Mouse (Mus musculus) neural tube, embryonic 15.5 days (tissue): ENCODE measurements at regions not wholly inside any gene's neighbourhood (a gene's known extent, or its start where the extent isn't known, plus 50 kb on each side); places are given as distances from the start of the nearest gene placed in this dataset.
A peak's percentile ranks its signal among the peaks of the same experiment; 100 is the strongest.
"Not testable (repeated sequence)": the region's sequence is repeated elsewhere in the genome, so short reads cannot be mapped to it uniquely, and the experiment has no call there.

Source experiments
- ATAC-seq: fragments of 200-750 bp; cut with Nextera tagmentation; 2 replicates; pipeline ENCODE4 v1.8.0; 2017; ENCODE audit warnings: mild to moderate bottlenecking, moderate TSS enrichment, moderate library complexity; ENCODE audit not compliant: low FRiP score
- H3K27ac ChIP-seq: fragments of 300-500 bp; sonication (generic); replicated peaks from 2 replicates; pipeline ENCODE4 v1.5.1; 2015; ENCODE audit warnings: mild to moderate bottlenecking, inconsistent platforms
- H3K27me3 ChIP-seq: fragments of 300-500 bp; sonication (generic); replicated peaks from 2 replicates; pipeline ENCODE4 v1.6.1; 2015; ENCODE audit warnings: inconsistent platforms
- H3K36me3 ChIP-seq: fragments of 300-500 bp; sonication (generic); 2 replicates; pipeline ENCODE4 v1.6.1; 2015; ENCODE audit warnings: inconsistent platforms
- H3K4me1 ChIP-seq: fragments of 300-500 bp; sonication (generic); 2 replicates; pipeline ENCODE4 v1.6.1; 2015; ENCODE audit warnings: inconsistent platforms
- H3K4me2 ChIP-seq: fragments of 300-500 bp; sonication (generic); 2 replicates; pipeline ENCODE4 v1.6.1; 2015; ENCODE audit warnings: inconsistent platforms, mild to moderate bottlenecking, moderate library complexity
- H3K4me3 ChIP-seq: fragments of 300-500 bp; sonication (generic); replicated peaks from 2 replicates; pipeline ENCODE4 v1.5.1; 2015; ENCODE audit warnings: mild to moderate bottlenecking, inconsistent platforms
- H3K9ac ChIP-seq: fragments of 300-500 bp; sonication (generic); replicated peaks from 2 replicates; pipeline ENCODE4 v1.6.1; 2015; ENCODE audit warnings: mild to moderate bottlenecking, inconsistent platforms
- H3K9me3 ChIP-seq: fragments of 300-500 bp; sonication (generic); replicated peaks from 2 replicates; pipeline ENCODE4 v1.6.1; 2016; ENCODE audit warnings: inconsistent platforms
- WGBS: fragments of 180-500 bp; shearing (Covaris S2); methylation state at CpG from one replicate; pipeline ENCODE4 v1.1.7; 2015; ENCODE audit warnings: mixed read lengths; 5-methylcytosine and 5-hydroxymethylcytosine counted together

- Histone ChIP-seq H3K4me2 (no peak overlapping the region), H3K27me3 (no peaks in the 10 kb centered on the region), H3K27ac (no peak overlapping the region), H3K4me1 (no peaks in the 10 kb centered on the region), H3K4me3 (no peak overlapping the region), H3K9me3 (no peaks in the 10 kb centered on the region), H3K36me3 (no peaks in the 10 kb centered on the region), H3K9ac (no peak overlapping the region)
- ATAC-seq: no peak
- 64% methylated on average over 4 of the region's 4 CpGs for WGBS
These were observed 96.1 kb upstream of the Hdgfl1 start for GRCm38 (mm10) chr13:26865930-26866555.

- H3K4me1 ChIP-seq: no peaks in the 10 kb centered on the region
- H3K4me2 ChIP-seq: no peak overlapping the region
- no peaks in the 10 kb centered on the region for H3K9me3 ChIP-seq
- ATAC-seq: no peak
- no peak overlapping the region for H3K27ac ChIP-seq
- H3K27me3 ChIP-seq: no peaks in the 10 kb centered on the region
- H3K4me3 ChIP-seq: no peak overlapping the region
- H3K9ac ChIP-seq: no peak overlapping the region
- no peaks in the 10 kb centered on the region for H3K36me3 ChIP-seq
- WGBS: 83% methylated on average over 3 of the region's 3 CpGs
These were observed 97.8 kb upstream of the Hdgfl1 start for GRCm38 (mm10) chr13:26867794-26868193.

- no peaks in the 10 kb centered on the region for H3K9me3 ChIP-seq
- no peak overlapping the region for H3K9ac ChIP-seq
- H3K4me3 ChIP-seq: no peak overlapping the region
- H3K36me3 ChIP-seq: no peaks in the 10 kb centered on the region
- ATAC-seq: no peak
- H3K4me2 ChIP-seq: no peak overlapping the region
- WGBS: 83% methylated on average over 7 of the region's 7 CpGs
- H3K4me1 ChIP-seq: no peaks in the 10 kb centered on the region
- H3K27ac ChIP-seq: no peak overlapping the region
- H3K27me3 ChIP-seq: no peaks in the 10 kb centered on the region
These were observed 140.9 kb upstream of the Prl start for GRCm38 (mm10) chr13:26916477-26916876.

GRCm38 (mm10) chr13:26932695-26933438 lies 124.5 kb upstream of the Prl start:
- H3K4me3 ChIP-seq: no peak overlapping the region
- H3K4me2 ChIP-seq: no peak overlapping the region
- no peaks in the 10 kb centered on the region for H3K9me3 ChIP-seq
- H3K27ac ChIP-seq: peak overlapping the region; percentile 60
- H3K27me3 ChIP-seq: no peaks in the 10 kb centered on the region
- H3K9ac ChIP-seq: no peak overlapping the region
- ATAC-seq: peak; percentile 81
- H3K36me3 ChIP-seq: no peaks in the 10 kb centered on the region
- WGBS: 12% methylated on average over 4 of the region's 4 CpGs
- peaks cover 7% of the 10 kb centered on the region for H3K4me1 ChIP-seq

- H3K4me1 ChIP-seq: peaks cover 7% of the 10 kb centered on the region
- no peaks in the 10 kb centered on the region for H3K27me3 ChIP-seq
- 28% methylated on average over 5 of the region's 5 CpGs for WGBS
- no peaks in the 10 kb centered on the region for H3K9me3 ChIP-seq
- no peak for ATAC-seq
- H3K4me2 ChIP-seq: no peak overlapping the region
- no peak overlapping the region for H3K9ac ChIP-seq
- H3K36me3 ChIP-seq: no peaks in the 10 kb centered on the region
- H3K4me3 ChIP-seq: no peak overlapping the region
- H3K27ac ChIP-seq: no peak overlapping the region
These were observed 123.5 kb upstream of the Prl start for GRCm38 (mm10) chr13:26933838-26934237.

DNA sequence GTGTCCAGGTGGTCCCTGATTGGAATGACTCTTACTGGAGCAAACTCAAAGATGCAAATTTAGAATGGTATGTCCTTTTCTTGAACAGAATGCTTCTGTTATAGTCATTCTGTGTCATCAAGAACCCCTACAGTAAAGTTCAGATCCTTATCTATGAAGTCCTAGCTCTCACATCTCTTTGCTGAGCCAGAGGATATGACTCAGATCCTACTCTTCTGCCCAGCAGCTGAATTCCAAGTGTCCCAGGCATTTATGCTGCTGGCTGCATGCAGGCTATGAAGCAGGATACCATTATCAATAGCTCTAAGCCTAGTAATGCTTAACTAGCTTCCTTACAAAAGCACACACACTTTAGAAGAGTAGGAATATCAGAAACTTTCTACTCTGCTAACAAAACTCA lies 116.9 kb upstream of the Prl start:
- no peak overlapping the region for H3K9ac ChIP-seq
- ATAC-seq: no peak
- H3K27me3 ChIP-seq: no peaks in the 10 kb centered on the region
- no peaks in the 10 kb centered on the region for H3K4me1 ChIP-seq
- H3K27ac ChIP-seq: no peak overlapping the region
- no peak overlapping the region for H3K4me3 ChIP-seq
- no peak overlapping the region for H3K4me2 ChIP-seq
- no peaks in the 10 kb centered on the region for H3K36me3 ChIP-seq
- no peaks in the 10 kb centered on the region for H3K9me3 ChIP-seq

GRCm38 (mm10) chr13:26944487-26944886 lies 112.9 kb upstream of the Prl start:
- no peak for ATAC-seq
- H3K9ac ChIP-seq: no peak overlapping the region
- no peaks in the 10 kb centered on the region for H3K36me3 ChIP-seq
- no peak overlapping the region for H3K4me3 ChIP-seq
- WGBS: 76% methylated on average over 3 of the region's 3 CpGs
- no peak overlapping the region for H3K27ac ChIP-seq
- no peaks in the 10 kb centered on the region for H3K9me3 ChIP-seq
- H3K4me1 ChIP-seq: no peaks in the 10 kb centered on the region
- no peak overlapping the region for H3K4me2 ChIP-seq
- no peaks in the 10 kb centered on the region for H3K27me3 ChIP-seq

GRCm38 (mm10) chr13:26951461-26951860 lies 105.9 kb upstream of the Prl start:
- H3K4me3 ChIP-seq: no peak overlapping the region
- WGBS: 97% methylated on average over 2 of the region's 2 CpGs
- no peaks in the 10 kb centered on the region for H3K9me3 ChIP-seq
- no peak overlapping the region for H3K9ac ChIP-seq
- no peaks in the 10 kb centered on the region for H3K36me3 ChIP-seq
- no peaks in the 10 kb centered on the region for H3K4me1 ChIP-seq
- ATAC-seq: no peak
- H3K4me2 ChIP-seq: no peak overlapping the region
- H3K27ac ChIP-seq: no peak overlapping the region
- H3K27me3 ChIP-seq: no peaks in the 10 kb centered on the region

- Histone ChIP-seq H3K36me3 (no peaks in the 10 kb centered on the region), H3K9ac (no peak overlapping the region), H3K4me3 (no peak overlapping the region), H3K4me1 (no peaks in the 10 kb centered on the region), H3K9me3 (no peaks in the 10 kb centered on the region), H3K27ac (no peak overlapping the region), H3K4me2 (no peak overlapping the region), H3K27me3 (no peaks in the 10 kb centered on the region)
- no peak for ATAC-seq
- 86% methylated on average over 2 of the region's 2 CpGs for WGBS
These were observed 103.5 kb upstream of the Prl start for GRCm38 (mm10) chr13:26953834-26954233.

DNA sequence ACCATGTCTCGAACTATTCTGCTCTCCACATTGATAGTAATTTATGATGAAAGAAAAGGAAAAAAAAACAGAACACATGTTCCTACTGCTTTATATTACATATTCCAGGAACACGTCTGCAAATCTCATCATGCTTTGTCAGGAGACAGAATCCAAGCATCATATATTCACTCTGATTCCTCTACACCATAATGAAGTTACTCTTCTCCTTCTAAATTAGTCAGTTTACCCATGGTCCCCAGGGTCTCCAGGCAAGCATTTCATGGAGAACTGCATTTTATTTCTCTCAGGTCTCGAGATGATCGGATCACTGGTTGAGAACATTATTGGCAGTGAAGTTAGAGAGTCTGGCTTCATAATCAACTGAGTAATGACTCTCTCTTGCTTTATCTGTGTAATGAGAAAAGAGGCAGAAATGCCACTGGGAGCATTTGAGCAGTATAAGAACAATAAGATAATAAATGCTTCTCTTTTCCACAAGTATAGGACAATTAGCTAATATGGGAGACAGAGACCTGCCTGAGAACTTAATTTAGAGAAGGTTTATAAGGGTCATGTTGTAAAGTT lies 97.8 kb upstream of the Prl start:
- Histone ChIP-seq H3K4me3 (no peak overlapping the region), H3K4me2 (no peak overlapping the region), H3K27me3 (no peaks in the 10 kb centered on the region), H3K4me1 (no peaks in the 10 kb centered on the region), H3K9me3 (no peaks in the 10 kb centered on the region), H3K27ac (no peak overlapping the region), H3K36me3 (no peaks in the 10 kb centered on the region), H3K9ac (no peak overlapping the region)
- WGBS: 41% methylated on average over 4 of the region's 4 CpGs
- ATAC-seq: peak; percentile 86

DNA sequence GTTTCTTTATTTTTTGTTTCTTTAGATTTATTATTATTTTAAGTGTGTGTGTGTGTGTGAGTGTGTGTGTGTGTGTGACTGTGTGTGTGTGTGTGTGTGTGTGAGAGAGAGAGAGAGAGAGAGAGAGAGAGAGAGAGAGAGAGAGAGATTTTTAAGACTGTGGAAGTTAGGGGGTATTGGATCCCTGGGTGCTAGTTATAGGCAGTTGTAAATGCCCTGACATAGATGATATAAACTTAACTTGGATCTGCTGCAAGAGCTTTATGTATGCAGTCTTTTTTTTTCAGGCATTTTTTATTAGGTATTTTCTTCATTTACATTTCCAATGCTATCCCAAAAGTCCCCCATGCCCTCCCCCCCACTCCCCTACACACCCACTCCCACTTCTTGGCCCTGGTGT lies 96.8 kb upstream of the Prl start:
- not testable (repeated sequence) for H3K4me3 ChIP-seq, H3K36me3 ChIP-seq, H3K4me2 ChIP-seq, H3K27me3 ChIP-seq, ATAC-seq, H3K9ac ChIP-seq, H3K27ac ChIP-seq, H3K9me3 ChIP-seq, H3K4me1 ChIP-seq

DNA sequence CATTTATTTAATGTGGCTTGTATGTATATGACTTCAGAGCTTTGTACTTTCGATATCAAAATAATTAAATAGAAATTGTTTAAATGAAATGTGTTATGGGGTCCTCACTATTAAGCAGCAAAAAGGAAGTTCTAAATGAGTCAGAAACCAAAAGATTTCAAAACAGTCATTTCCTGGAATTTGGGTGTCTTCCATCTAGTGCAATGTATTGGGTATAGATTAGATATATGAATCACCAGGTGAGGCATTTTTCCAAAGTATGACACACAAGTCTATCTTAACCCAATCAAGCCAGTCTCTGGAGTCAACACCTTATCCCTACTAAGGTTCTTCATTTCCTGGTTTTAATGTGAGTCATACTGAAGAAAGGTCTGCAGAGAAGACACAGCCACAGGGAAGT lies 81.3 kb upstream of the Prl start:
- Histone ChIP-seq H3K4me1 (no peaks in the 10 kb centered on the region), H3K27me3 (no peaks in the 10 kb centered on the region), H3K4me2 (no peak overlapping the region), H3K9ac (no peak overlapping the region), H3K36me3 (no peaks in the 10 kb centered on the region), H3K9me3 (no peaks in the 10 kb centered on the region), H3K27ac (no peak overlapping the region), H3K4me3 (no peak overlapping the region)
- no peak for ATAC-seq
- 96% methylated on average over 1 of the region's 1 CpGs for WGBS
